Mouse (Mus musculus): ENCODE data around the gene Sdccag8. TPM values are rescaled to one million over a fixed set of nuclear protein-coding genes. Genes with fewer than 3 reads are reported as not detected.

Sdccag8 gene
- polyA plus RNA-seq, 1 experiment from 2014 or later = 5.2 TPM

- WGBS (ENCODE audit: insufficient replicate concordance) = 64% methylated on average over 2 of the region's 2 CpGs
- H3K36me3 ChIP-seq (ENCODE audit: control insufficient read depth, insufficient read depth) = no peaks in the 10 kb centered on the region
- no peak overlapping the region for H3K4me3 ChIP-seq (ENCODE audit: low read depth, low read length)
- ATAC-seq (ENCODE audit: low read depth) = no peak
- no peak overlapping the region for H3K9ac ChIP-seq (ENCODE audit: low read depth, low read length)
- H3K27ac ChIP-seq (ENCODE audit: low read length) = no peak overlapping the region
- no peaks in the 10 kb centered on the region for H3K27me3 ChIP-seq (ENCODE audit: control insufficient read depth, insufficient read depth, low read depth, low read length)
- no peaks in the 10 kb centered on the region for H3K4me1 ChIP-seq (ENCODE audit: control insufficient read depth, low read depth, low read length)
- H3K4me2 ChIP-seq (ENCODE audit: low read depth, low read length) = no peak overlapping the region
- H3K9me3 ChIP-seq (replicated peaks; ENCODE audit: control insufficient read depth, low read length) = no peaks in the 10 kb centered on the region
Measured at GRCm38 (mm10) chr1:177016729-177017128, 202.3 kb downstream of the Sdccag8 start.

GRCm38 (mm10) chr1:177018750-177019149 lies 204.3 kb downstream of the Sdccag8 start:
- Histone ChIP-seq H3K27me3 (ENCODE audit: control insufficient read depth, insufficient read depth, low read depth, low read length) (no peaks in the 10 kb centered on the region), H3K9ac (ENCODE audit: low read depth, low read length) (no peak overlapping the region), H3K4me3 (ENCODE audit: low read depth, low read length) (no peak overlapping the region), H3K4me2 (ENCODE audit: low read depth, low read length) (no peak overlapping the region), H3K36me3 (ENCODE audit: control insufficient read depth, insufficient read depth) (no peaks in the 10 kb centered on the region), H3K4me1 (ENCODE audit: control insufficient read depth, low read depth, low read length) (no peaks in the 10 kb centered on the region), H3K27ac (ENCODE audit: low read length) (no peak overlapping the region), H3K9me3 (replicated peaks; ENCODE audit: control insufficient read depth, low read length) (no peaks in the 10 kb centered on the region)
- ATAC-seq (ENCODE audit: low read depth) = no peak
- WGBS (ENCODE audit: insufficient replicate concordance) = 84% methylated on average over 1 of the region's 1 CpGs

- Histone ChIP-seq H3K4me1 (ENCODE audit: control insufficient read depth, low read depth, low read length) (no peaks in the 10 kb centered on the region), H3K9ac (ENCODE audit: low read depth, low read length) (no peak overlapping the region), H3K9me3 (replicated peaks; ENCODE audit: control insufficient read depth, low read length) (no peaks in the 10 kb centered on the region), H3K36me3 (ENCODE audit: control insufficient read depth, insufficient read depth) (no peaks in the 10 kb centered on the region), H3K27me3 (ENCODE audit: control insufficient read depth, insufficient read depth, low read depth, low read length) (no peaks in the 10 kb centered on the region), H3K4me2 (ENCODE audit: low read depth, low read length) (no peak overlapping the region), H3K27ac (ENCODE audit: low read length) (no peak overlapping the region), H3K4me3 (ENCODE audit: low read depth, low read length) (no peak overlapping the region)
- WGBS (ENCODE audit: insufficient replicate concordance) = 67% methylated on average over 5 of the region's 5 CpGs
- ATAC-seq (ENCODE audit: low read depth) = no peak
Measured at GRCm38 (mm10) chr1:177019668-177020067, 205.2 kb downstream of the Sdccag8 start.

- no peak overlapping the region for H3K27ac ChIP-seq (ENCODE audit: low read length)
- no peaks in the 10 kb centered on the region for H3K9me3 ChIP-seq (replicated peaks; ENCODE audit: control insufficient read depth, low read length)
- H3K4me2 ChIP-seq (ENCODE audit: low read depth, low read length) = no peak overlapping the region
- no peaks in the 10 kb centered on the region for H3K4me1 ChIP-seq (ENCODE audit: control insufficient read depth, low read depth, low read length)
- H3K9ac ChIP-seq (ENCODE audit: low read depth, low read length) = no peak overlapping the region
- H3K36me3 ChIP-seq (ENCODE audit: control insufficient read depth, insufficient read depth) = no peaks in the 10 kb centered on the region
- no peak overlapping the region for H3K4me3 ChIP-seq (ENCODE audit: low read depth, low read length)
- H3K27me3 ChIP-seq (ENCODE audit: control insufficient read depth, insufficient read depth, low read depth, low read length) = no peaks in the 10 kb centered on the region
- no peak for ATAC-seq (ENCODE audit: low read depth)
- WGBS (ENCODE audit: insufficient replicate concordance) = 51% methylated on average over 3 of the region's 3 CpGs
Measured at GRCm38 (mm10) chr1:177022751-177023150, 208.3 kb downstream of the Sdccag8 start.

- H3K9ac ChIP-seq (ENCODE audit: low read depth, low read length) = no peak overlapping the region
- no peak overlapping the region for H3K4me2 ChIP-seq (ENCODE audit: low read depth, low read length)
- no peaks in the 10 kb centered on the region for H3K27me3 ChIP-seq (ENCODE audit: control insufficient read depth, insufficient read depth, low read depth, low read length)
- 60% methylated on average over 3 of the region's 3 CpGs for WGBS (ENCODE audit: insufficient replicate concordance)
- H3K36me3 ChIP-seq (ENCODE audit: control insufficient read depth, insufficient read depth) = no peaks in the 10 kb centered on the region
- H3K4me3 ChIP-seq (ENCODE audit: low read depth, low read length) = no peak overlapping the region
- H3K4me1 ChIP-seq (ENCODE audit: control insufficient read depth, low read depth, low read length) = no peaks in the 10 kb centered on the region
- ATAC-seq (ENCODE audit: low read depth) = no peak
- H3K27ac ChIP-seq (ENCODE audit: low read length) = no peak overlapping the region
- H3K9me3 ChIP-seq (replicated peaks; ENCODE audit: control insufficient read depth, low read length) = no peaks in the 10 kb centered on the region
Measured at GRCm38 (mm10) chr1:177027706-177028105, 213.2 kb downstream of the Sdccag8 start.

- Histone ChIP-seq H3K4me3 (ENCODE audit: low read depth, low read length) (no peak overlapping the region), H3K9ac (ENCODE audit: low read depth, low read length) (no peak overlapping the region), H3K36me3 (ENCODE audit: control insufficient read depth, insufficient read depth) (no peaks in the 10 kb centered on the region), H3K27ac (ENCODE audit: low read length) (no peak overlapping the region), H3K9me3 (replicated peaks; ENCODE audit: control insufficient read depth, low read length) (no peaks in the 10 kb centered on the region), H3K4me1 (ENCODE audit: control insufficient read depth, low read depth, low read length) (no peaks in the 10 kb centered on the region), H3K27me3 (ENCODE audit: control insufficient read depth, insufficient read depth, low read depth, low read length) (no peaks in the 10 kb centered on the region), H3K4me2 (ENCODE audit: low read depth, low read length) (no peak overlapping the region)
- 29% methylated on average over 2 of the region's 2 CpGs for WGBS (ENCODE audit: insufficient replicate concordance)
- ATAC-seq (ENCODE audit: low read depth) = no peak
Measured at GRCm38 (mm10) chr1:177029032-177029431, 214.6 kb downstream of the Sdccag8 start.

- Histone ChIP-seq H3K27ac (ENCODE audit: low read length) (no peak overlapping the region), H3K9me3 (replicated peaks; ENCODE audit: control insufficient read depth, low read length) (no peaks in the 10 kb centered on the region), H3K4me2 (ENCODE audit: low read depth, low read length) (no peak overlapping the region), H3K9ac (ENCODE audit: low read depth, low read length) (no peak overlapping the region), H3K36me3 (ENCODE audit: control insufficient read depth, insufficient read depth) (no peaks in the 10 kb centered on the region), H3K27me3 (ENCODE audit: control insufficient read depth, insufficient read depth, low read depth, low read length) (no peaks in the 10 kb centered on the region), H3K4me1 (ENCODE audit: control insufficient read depth, low read depth, low read length) (no peaks in the 10 kb centered on the region), H3K4me3 (ENCODE audit: low read depth, low read length) (no peak overlapping the region)
- ATAC-seq (ENCODE audit: low read depth) = no peak
- 62% methylated on average over 3 of the region's 3 CpGs for WGBS (ENCODE audit: insufficient replicate concordance)
Measured at GRCm38 (mm10) chr1:177030669-177031068, 216.2 kb downstream of the Sdccag8 start.

GRCm38 (mm10) chr1:177031196-177031595 lies 216.7 kb downstream of the Sdccag8 start:
- Histone ChIP-seq H3K4me2 (ENCODE audit: low read depth, low read length) (no peak overlapping the region), H3K4me3 (ENCODE audit: low read depth, low read length) (no peak overlapping the region), H3K9ac (ENCODE audit: low read depth, low read length) (no peak overlapping the region), H3K36me3 (ENCODE audit: control insufficient read depth, insufficient read depth) (no peaks in the 10 kb centered on the region), H3K27me3 (ENCODE audit: control insufficient read depth, insufficient read depth, low read depth, low read length) (no peaks in the 10 kb centered on the region), H3K27ac (ENCODE audit: low read length) (no peak overlapping the region), H3K9me3 (replicated peaks; ENCODE audit: control insufficient read depth, low read length) (no peaks in the 10 kb centered on the region), H3K4me1 (ENCODE audit: control insufficient read depth, low read depth, low read length) (no peaks in the 10 kb centered on the region)
- 69% methylated on average over 1 of the region's 1 CpGs for WGBS (ENCODE audit: insufficient replicate concordance)
- no peak for ATAC-seq (ENCODE audit: low read depth)

- Histone ChIP-seq H3K36me3 (ENCODE audit: control insufficient read depth, insufficient read depth) (no peaks in the 10 kb centered on the region), H3K4me2 (ENCODE audit: low read depth, low read length) (no peak overlapping the region), H3K4me1 (ENCODE audit: control insufficient read depth, low read depth, low read length) (no peaks in the 10 kb centered on the region), H3K9ac (ENCODE audit: low read depth, low read length) (no peak overlapping the region), H3K27me3 (ENCODE audit: control insufficient read depth, insufficient read depth, low read depth, low read length) (no peaks in the 10 kb centered on the region), H3K27ac (ENCODE audit: low read length) (no peak overlapping the region), H3K9me3 (replicated peaks; ENCODE audit: control insufficient read depth, low read length) (no peaks in the 10 kb centered on the region), H3K4me3 (ENCODE audit: low read depth, low read length) (no peak overlapping the region)
- no peak for ATAC-seq (ENCODE audit: low read depth)
- WGBS (ENCODE audit: insufficient replicate concordance) = 63% methylated on average over 1 of the region's 1 CpGs
Measured at GRCm38 (mm10) chr1:177032233-177032632, 217.8 kb downstream of the Sdccag8 start.

GRCm38 (mm10) chr1:177035460-177035859 lies 221.0 kb downstream of the Sdccag8 start:
- Histone ChIP-seq H3K36me3 (ENCODE audit: control insufficient read depth, insufficient read depth) (no peaks in the 10 kb centered on the region), H3K4me1 (ENCODE audit: control insufficient read depth, low read depth, low read length) (no peaks in the 10 kb centered on the region), H3K9ac (ENCODE audit: low read depth, low read length) (no peak overlapping the region), H3K27me3 (ENCODE audit: control insufficient read depth, insufficient read depth, low read depth, low read length) (no peaks in the 10 kb centered on the region), H3K4me3 (ENCODE audit: low read depth, low read length) (no peak overlapping the region), H3K4me2 (ENCODE audit: low read depth, low read length) (no peak overlapping the region), H3K9me3 (replicated peaks; ENCODE audit: control insufficient read depth, low read length) (no peaks in the 10 kb centered on the region), H3K27ac (ENCODE audit: low read length) (no peak overlapping the region)
- 56% methylated on average over 2 of the region's 2 CpGs for WGBS (ENCODE audit: insufficient replicate concordance)
- no peak for ATAC-seq (ENCODE audit: low read depth)
